Mouse (Mus musculus) ovary, adult 18-20 months (tissue): Measurements from ENCODE around the gene Sipa1l3.

ENCODE experiments used
- DNase-seq: peaks from one replicate; pipeline ENCODE4 v3.0.0; 2022; ENCODE audit warnings: low spot score, mixed read lengths

Gene Sipa1l3

GRCm38 (mm10) chr7:29281201-29282073, 237.0 kb downstream of the Sipa1l3 start, which contains the start of gene Spint2:
Spint2 (minus strand) TSS chr7:29281912.
- DNase-seq, result peak; percentile 67

- no peak for DNase-seq
Observed at GRCm38 (mm10) chr7:29280801-29281200, 237.6 kb downstream of the Sipa1l3 start.

- no peak for DNase-seq
Observed at GRCm38 (mm10) chr7:29279924-29280323, 238.5 kb downstream of the Sipa1l3 start.

- no peak for DNase-seq
Observed at GRCm38 (mm10) chr7:29279261-29279660, 239.2 kb downstream of the Sipa1l3 start.

- DNase-seq, result no peak
Observed at GRCm38 (mm10) chr7:29277510-29277909, 240.9 kb downstream of the Sipa1l3 start.

GRCm38 (mm10) chr7:29276715-29277114, 241.7 kb downstream of the Sipa1l3 start:
- DNase-seq, result no peak

GRCm38 (mm10) chr7:29271687-29272465, 246.6 kb downstream of the Sipa1l3 start:
- DNase-seq, result peak; percentile 41

GRCm38 (mm10) chr7:29270445-29270844, 248.0 kb downstream of the Sipa1l3 start:
- DNase-seq, result no peak
